Comparison of ENCODE assay signal across 11 mouse cellular contexts in the genomic region with DNA sequence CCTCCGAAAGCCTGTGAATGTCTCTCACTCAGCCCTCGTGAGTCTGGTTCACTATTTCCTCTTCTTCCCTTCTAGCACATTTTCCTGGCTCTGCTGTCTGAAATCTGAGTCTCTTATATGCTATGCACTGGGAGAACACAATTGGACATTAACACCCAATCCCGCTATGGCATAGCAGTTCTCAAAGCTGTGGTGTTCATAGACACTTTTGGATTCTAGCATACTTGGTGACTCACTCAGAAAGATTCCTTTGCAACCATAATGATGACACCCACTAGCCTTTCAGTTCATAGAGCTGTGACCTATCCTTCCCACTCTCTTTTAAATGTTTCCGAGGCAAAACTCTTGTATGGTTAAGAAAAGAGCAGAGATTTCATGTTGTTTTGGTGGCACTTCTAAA.
"Had no signal": no experiment of that assay in that cellular context is flagged by ENCODE, and none has a peak within 500 bp of the region (broad histone marks: within the 10 kb centered on the region; RNA-seq: fewer than 3 reads in every experiment).

No protein-coding gene starts in this region.

- H3K9me3 ChIP-seq: kidney, embryonic 15.5 days; limb, embryonic 10.5 days; liver, embryonic 15.5 days; midbrain, embryonic 15.5 days had no signal

- H3K4me3 ChIP-seq: kidney, embryonic 15.5 days; left cerebral cortex, adult 2 months; limb, embryonic 10.5 days; liver, embryonic 15.5 days; midbrain, embryonic 15.5 days had no signal

- H3K4me1 ChIP-seq: limb, embryonic 10.5 days; midbrain, embryonic 15.5 days had no signal

- DNase-seq: kidney, postnatal 14 days; lung, adult 2 months; lung, postnatal 36 days; right cerebral cortex, postnatal 14 days had no signal

- ATAC-seq: lung, postnatal 0 days; midbrain, embryonic 15.5 days had no signal

- H3K36me3 ChIP-seq: kidney, embryonic 15.5 days; limb, embryonic 10.5 days; liver, embryonic 15.5 days; midbrain, embryonic 15.5 days had no signal

- H3K27me3 ChIP-seq: kidney, embryonic 15.5 days; liver, embryonic 15.5 days; midbrain, embryonic 15.5 days had no signal

- H3K4me2 ChIP-seq: kidney, embryonic 15.5 days; liver, embryonic 11.5 days; liver, embryonic 15.5 days; midbrain, embryonic 15.5 days had no signal

- H3K9ac ChIP-seq: kidney, embryonic 15.5 days; liver, embryonic 15.5 days; midbrain, embryonic 15.5 days had no signal

- H3K27ac ChIP-seq: kidney, embryonic 15.5 days; left cerebral cortex, adult 2 months; limb, embryonic 10.5 days; liver, embryonic 15.5 days; midbrain, embryonic 15.5 days had no signal
